Mouse (Mus musculus) G1E (cell line): ENCODE measurements around the gene Dgkz.

Experiments
- CTCF ChIP-seq: IDR thresholded peaks from 2 replicates; pipeline ENCODE4 v1.5.1; 2012; ENCODE audit warnings: low read depth, low read length, inconsistent platforms, mixed read lengths
- GATA1 ChIP-seq: IDR thresholded peaks from 2 replicates; pipeline ENCODE4 v1.6.1; 2012; ENCODE audit warnings: borderline replicate concordance, low read length, inconsistent platforms, mixed read lengths
- TAL1 ChIP-seq: conservative IDR thresholded peaks from 2 replicates; pipeline ENCODE4 v1.6.1; 2012; ENCODE audit warnings: low read depth, low read length, inconsistent platforms, mixed read lengths

DNA sequence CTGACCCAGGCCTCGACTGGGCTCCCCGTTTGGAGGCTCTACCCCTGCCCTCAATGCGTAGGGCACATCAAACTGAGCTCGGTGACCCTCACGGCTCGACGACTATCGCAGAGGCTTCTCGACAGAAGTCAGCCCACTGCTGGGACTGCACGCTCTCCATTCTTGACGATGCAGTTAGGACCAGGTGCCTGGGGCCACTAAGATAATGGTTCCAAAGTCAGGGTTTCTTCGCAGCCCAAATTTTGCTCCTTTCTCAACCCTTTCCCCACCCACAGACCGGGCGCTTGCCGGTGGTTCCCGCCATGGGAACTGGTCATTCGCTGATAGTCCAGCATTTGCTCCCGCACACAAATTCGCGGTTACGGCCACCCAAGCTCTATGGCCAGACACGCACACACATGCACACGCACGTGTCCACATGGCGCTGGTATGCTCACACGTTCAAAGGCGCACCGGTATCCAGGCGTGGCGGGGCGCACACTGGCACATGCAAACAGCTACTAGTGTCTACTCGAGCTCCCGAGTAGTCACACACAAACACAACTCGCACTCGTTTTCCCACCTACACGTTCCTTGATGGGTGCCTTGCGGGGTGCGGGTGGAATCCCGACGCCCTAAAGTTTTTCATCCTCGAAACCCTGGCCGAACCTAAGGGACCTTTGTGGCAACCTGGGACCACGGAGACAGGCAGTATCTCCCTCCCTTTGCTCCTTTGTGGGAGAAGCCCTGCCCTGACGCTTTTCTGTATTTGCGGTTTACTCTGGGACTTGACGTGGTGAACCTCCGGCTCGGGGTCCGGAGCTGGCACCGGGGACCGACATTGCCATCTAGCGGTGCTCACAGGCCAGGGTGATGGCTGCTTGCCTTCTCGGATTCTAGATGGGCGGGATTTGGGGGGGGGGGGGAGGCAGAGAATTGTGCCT is 52.0 kb downstream of the Dgkz start:
- TF ChIP-seq CTCF (no peak), GATA1 (no peak), TAL1 (no peak)
